Mouse (Mus musculus): ENCODE data around the gene Lemd2. TPM values are rescaled to one million over a fixed set of nuclear protein-coding genes. Genes with fewer than 3 reads are reported as not detected.
A peak's percentile ranks its signal among the peaks of the same experiment; 100 is the strongest.
"Not testable (repeated sequence)": the region's sequence is repeated elsewhere in the genome, so short reads cannot be mapped to it uniquely, and the experiment has no call there.

Lemd2 gene
- 10 to 100 TPM; 17.8 to 18.0 TPM for total RNA-seq (2021)
- long read RNA-seq, experiment 1, transcript Lemd2-201 (9 exons, 2,627 nt), result major isoform, 54 of 59 reads
- long read RNA-seq, experiment 1, partial matches to known transcripts, result 1 of 59 reads
- long read RNA-seq, experiment 1, other reads (novel, unspliced or antisense), result 4 of 59 reads
- long read RNA-seq, experiment 2, transcript Lemd2-201 (9 exons, 2,627 nt), result major isoform, 61 of 68 reads
- long read RNA-seq, experiment 2, partial matches to known transcripts, result 1 of 68 reads
- long read RNA-seq, experiment 2, other reads (novel, unspliced or antisense), result 5 of 68 reads

GRCm38 (mm10) chr17:27204075-27204909 is at the start of gene Lemd2:
TSS of gene Lemd2 (minus strand) at chr17:27204469.
- peak; percentile 97 for DNase-seq
- intact Hi-C loops (cut with DNase I; ENCODE audit: low total_unique reads), result no loop called here

- intact Hi-C loops (cut with DNase I; ENCODE audit: low total_unique reads), result no loop called here
Measured at GRCm38 (mm10) chr17:27251150-27251549, 46.9 kb upstream of the Lemd2 start.

GRCm38 (mm10) chr17:27250461-27250860 is 46.2 kb upstream of the Lemd2 start:
- no peak for DNase-seq
- intact Hi-C loops (cut with DNase I; ENCODE audit: low total_unique reads), result no loop called here

More at GRCm38 (mm10) chr17:27251150-27251549, 46.9 kb upstream of the Lemd2 start:
- DNase-seq, result no peak

- DNase-seq, result no peak
- intact Hi-C loops (cut with DNase I; ENCODE audit: low total_unique reads), result no loop called here
Measured at GRCm38 (mm10) chr17:27249073-27249472, 44.8 kb upstream of the Lemd2 start.

- no peak for DNase-seq
- intact Hi-C loops (cut with DNase I; ENCODE audit: low total_unique reads), result no loop called here
Measured at GRCm38 (mm10) chr17:27247680-27248386, 43.6 kb upstream of the Lemd2 start.

GRCm38 (mm10) chr17:27245851-27246381 is 41.6 kb upstream of the Lemd2 start:
- no peak for DNase-seq
- intact Hi-C loops (cut with DNase I; ENCODE audit: low total_unique reads), result no loop called here

- intact Hi-C loops (cut with DNase I; ENCODE audit: low total_unique reads), result no loop called here
- DNase-seq, result no peak
Measured at GRCm38 (mm10) chr17:27244912-27245311, 40.6 kb upstream of the Lemd2 start.

- intact Hi-C loops (cut with DNase I; ENCODE audit: low total_unique reads), result no loop called here
- peak; percentile 52 for DNase-seq
Measured at GRCm38 (mm10) chr17:27242194-27243189, 38.2 kb upstream of the Lemd2 start.

- intact Hi-C loops (cut with DNase I; ENCODE audit: low total_unique reads), result no loop called here
Measured at GRCm38 (mm10) chr17:27240556-27241457, 36.5 kb upstream of the Lemd2 start.

GRCm38 (mm10) chr17:27239941-27240340 is 35.7 kb upstream of the Lemd2 start:
- DNase-seq, result peak; percentile 43
- intact Hi-C loops (cut with DNase I; ENCODE audit: low total_unique reads), result no loop called here

More at GRCm38 (mm10) chr17:27240556-27241457, 36.5 kb upstream of the Lemd2 start:
- peak; percentile 82 for DNase-seq

GRCm38 (mm10) chr17:27238637-27239036 is 34.4 kb upstream of the Lemd2 start:
- no peak for DNase-seq
- intact Hi-C loops (cut with DNase I; ENCODE audit: low total_unique reads), result no loop called here

GRCm38 (mm10) chr17:27237731-27238130 is 33.5 kb upstream of the Lemd2 start:
- no peak for DNase-seq
- intact Hi-C loops (cut with DNase I; ENCODE audit: low total_unique reads), result no loop called here

GRCm38 (mm10) chr17:27233298-27233697 is 29.0 kb upstream of the Lemd2 start:
- intact Hi-C loops (cut with DNase I; ENCODE audit: low total_unique reads), result no loop called here
- no peak for DNase-seq

GRCm38 (mm10) chr17:27232176-27232575 is 27.9 kb upstream of the Lemd2 start:
- intact Hi-C loops (cut with DNase I; ENCODE audit: low total_unique reads), result no loop called here
- DNase-seq, result no peak

- intact Hi-C loops (cut with DNase I; ENCODE audit: low total_unique reads); DNase-seq: not testable (repeated sequence)
Measured at GRCm38 (mm10) chr17:27231586-27231985, 27.3 kb upstream of the Lemd2 start.

GRCm38 (mm10) chr17:27231146-27231503 is 26.9 kb upstream of the Lemd2 start:
- peak; percentile 59 for DNase-seq
- intact Hi-C loops (cut with DNase I; ENCODE audit: low total_unique reads), result no loop called here

GRCm38 (mm10) chr17:27230455-27231145 is 26.3 kb upstream of the Lemd2 start:
- no peak for DNase-seq
- intact Hi-C loops (cut with DNase I; ENCODE audit: low total_unique reads), result no loop called here
